Mouse (Mus musculus): ENCODE data around the gene Itga6. TPM values are rescaled to one million over a fixed set of nuclear protein-coding genes. Genes with fewer than 3 reads are reported as not detected.
"Not testable (repeated sequence)": the region's sequence is repeated elsewhere in the genome, so short reads cannot be mapped to it uniquely, and the experiment has no call there.

The Itga6 gene
- polyA plus RNA-seq, 1 experiment: 21.9 TPM

- TF ChIP-seq CTCF (IDR thresholded peaks at IDR 0.05; ENCODE audit: borderline replicate concordance, insufficient read depth, low read length) (no peak), POLR2A (IDR thresholded peaks at IDR 0.05; ENCODE audit: low read depth, low read length) (no peak)
- H3K27ac ChIP-seq (ENCODE audit: insufficient read depth, low read length): no peak overlapping the region
- no peak overlapping the region for H3K4me3 ChIP-seq (ENCODE audit: insufficient read depth, low read length)
- no peaks in the 10 kb centered on the region for H3K4me1 ChIP-seq (ENCODE audit: control insufficient read depth, insufficient read depth, low read length)
Observed at GRCm38 (mm10) chr2:71892741-71893349, 147.4 kb downstream of the Itga6 start.

DNA sequence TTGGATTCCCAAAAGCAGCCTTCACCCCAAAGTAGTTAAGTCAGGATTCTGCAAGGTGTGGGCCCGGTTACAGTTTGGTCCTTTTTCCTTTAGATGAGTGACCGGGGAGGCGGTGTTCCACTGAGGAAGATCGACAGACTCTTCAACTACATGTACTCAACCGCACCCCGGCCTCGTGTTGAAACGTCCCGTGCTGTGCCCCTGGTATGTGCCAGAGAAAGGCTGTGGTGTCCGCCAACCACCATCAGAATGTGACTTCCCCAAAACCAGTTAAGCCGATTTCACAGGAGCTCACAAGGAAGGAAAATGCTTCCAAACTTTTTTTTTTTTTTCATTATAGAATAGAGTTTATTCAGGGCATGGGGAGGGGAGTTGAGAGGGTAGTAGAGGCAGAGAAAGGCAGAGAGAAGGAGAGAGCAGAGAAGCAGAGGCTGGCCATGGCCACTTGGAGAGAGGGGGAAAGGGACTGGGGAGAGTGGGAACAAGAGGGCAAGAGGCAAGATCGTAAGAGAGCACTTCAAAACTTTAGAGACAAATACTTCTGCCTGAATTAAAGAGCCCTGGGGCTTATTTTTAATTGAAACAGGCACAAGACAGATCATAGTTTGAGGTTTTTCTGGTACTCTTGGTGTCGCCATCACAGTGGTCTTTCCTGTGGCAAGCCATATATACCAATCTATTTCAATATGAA lies 150.3 kb downstream of the Itga6 start:
- Histone ChIP-seq H3K27ac (ENCODE audit: insufficient read depth, low read length) (no peak overlapping the region), H3K4me1 (ENCODE audit: control insufficient read depth, insufficient read depth, low read length) (no peaks in the 10 kb centered on the region), H3K4me3 (ENCODE audit: insufficient read depth, low read length) (no peak overlapping the region)
- no peak for TF ChIP-seq CTCF (IDR thresholded peaks at IDR 0.05; ENCODE audit: borderline replicate concordance, insufficient read depth, low read length)

DNA sequence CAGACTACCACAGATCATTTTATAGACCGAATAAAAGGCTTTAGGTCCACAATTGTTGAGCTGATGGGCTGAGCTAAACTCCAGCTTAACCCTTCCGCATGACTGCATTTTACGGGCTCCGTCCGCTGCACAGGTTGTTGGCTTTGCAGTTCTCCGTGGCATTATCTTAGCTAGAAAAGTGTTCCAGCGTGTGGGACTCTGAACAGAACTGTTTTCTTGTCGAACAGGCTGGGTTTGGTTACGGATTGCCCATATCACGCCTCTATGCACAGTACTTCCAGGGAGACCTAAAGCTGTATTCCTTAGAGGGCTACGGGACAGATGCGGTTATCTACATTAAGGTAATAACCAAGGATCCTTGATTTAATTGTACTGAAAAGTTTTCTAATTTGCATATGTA lies 152.0 kb downstream of the Itga6 start:
- Histone ChIP-seq H3K4me1 (ENCODE audit: control insufficient read depth, insufficient read depth, low read length) (no peaks in the 10 kb centered on the region), H3K4me3 (ENCODE audit: insufficient read depth, low read length) (no peak overlapping the region), H3K27ac (ENCODE audit: insufficient read depth, low read length) (no peak overlapping the region)
- TF ChIP-seq POLR2A (IDR thresholded peaks at IDR 0.05; ENCODE audit: low read depth, low read length): no peak
- TF ChIP-seq CTCF (IDR thresholded peaks at IDR 0.05; ENCODE audit: borderline replicate concordance, insufficient read depth, low read length): no peak

DNA sequence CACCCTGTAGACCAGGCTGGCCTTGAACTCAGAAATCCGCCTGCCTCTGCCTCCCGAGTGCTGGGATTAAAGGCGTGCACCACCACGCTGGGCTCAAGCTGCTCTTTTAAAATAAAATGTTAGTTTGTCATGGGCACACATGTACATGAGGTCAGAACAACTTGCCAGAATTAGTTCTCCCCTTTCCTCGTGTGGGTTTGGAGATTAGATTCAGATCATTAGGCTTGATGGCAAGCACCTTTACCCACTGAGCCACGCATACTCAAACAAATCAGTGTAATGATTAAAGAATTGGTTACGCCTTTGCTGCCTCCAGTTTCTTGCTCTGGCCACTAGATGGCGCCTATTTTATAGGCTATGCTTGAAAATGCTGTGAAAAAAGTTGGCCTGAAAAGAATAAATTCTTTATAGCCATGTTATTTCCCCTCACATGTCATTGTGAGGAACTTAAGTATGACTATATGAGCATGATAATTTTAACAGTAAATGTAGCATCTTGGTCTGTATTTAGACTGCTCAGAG lies 153.0 kb downstream of the Itga6 start:
- H3K27ac ChIP-seq (ENCODE audit: insufficient read depth, low read length): no peak overlapping the region
- H3K4me3 ChIP-seq (ENCODE audit: insufficient read depth, low read length): no peak overlapping the region
- H3K4me1 ChIP-seq (ENCODE audit: control insufficient read depth, insufficient read depth, low read length): no peaks in the 10 kb centered on the region
- TF ChIP-seq POLR2A (IDR thresholded peaks at IDR 0.05; ENCODE audit: low read depth, low read length): no peak
- TF ChIP-seq CTCF (IDR thresholded peaks at IDR 0.05; ENCODE audit: borderline replicate concordance, insufficient read depth, low read length): no peak

DNA sequence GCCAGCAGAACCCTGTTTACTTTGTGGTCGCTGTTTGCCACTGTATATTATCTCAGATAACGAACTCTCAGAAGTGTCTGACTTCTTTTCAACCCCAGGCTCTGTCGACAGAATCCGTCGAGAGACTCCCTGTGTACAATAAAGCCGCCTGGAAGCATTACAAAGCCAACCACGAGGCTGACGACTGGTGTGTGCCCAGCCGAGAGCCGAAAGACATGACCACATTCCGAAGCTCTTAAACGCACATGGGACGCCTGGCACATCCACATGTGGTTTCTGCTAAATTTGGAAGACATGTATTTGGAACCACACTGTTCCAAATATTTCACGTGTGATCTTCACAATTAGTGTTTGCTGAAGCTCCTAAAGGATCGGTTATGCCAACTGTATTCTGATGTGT lies 154.5 kb downstream of the Itga6 start:
- no peak overlapping the region for H3K27ac ChIP-seq (ENCODE audit: insufficient read depth, low read length)
- no peak for TF ChIP-seq POLR2A (IDR thresholded peaks at IDR 0.05; ENCODE audit: low read depth, low read length)
- TF ChIP-seq CTCF (IDR thresholded peaks at IDR 0.05; ENCODE audit: borderline replicate concordance, insufficient read depth, low read length): no peak
- H3K4me3 ChIP-seq (ENCODE audit: insufficient read depth, low read length): no peak overlapping the region
- no peaks in the 10 kb centered on the region for H3K4me1 ChIP-seq (ENCODE audit: control insufficient read depth, insufficient read depth, low read length)

DNA sequence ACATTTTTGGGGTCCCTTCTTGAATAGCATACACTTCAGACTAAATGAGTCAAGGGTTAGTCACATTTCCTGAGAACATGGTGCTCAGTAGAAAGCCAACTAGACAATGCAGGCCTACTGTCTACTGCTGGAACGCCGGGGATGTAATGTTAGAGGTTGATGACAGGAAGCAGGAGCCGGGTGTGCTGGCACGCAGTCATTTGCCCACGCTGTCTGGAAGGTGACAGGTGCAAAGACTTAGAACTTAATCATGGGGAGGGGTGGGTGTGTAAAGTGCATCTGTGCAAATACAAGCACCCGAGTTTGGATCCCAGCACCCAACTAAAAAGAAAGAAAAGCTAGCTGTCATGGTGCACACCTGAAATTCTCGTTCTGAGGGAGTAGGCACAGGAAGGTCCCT lies 159.7 kb downstream of the Itga6 start:
- H3K4me3 ChIP-seq (ENCODE audit: insufficient read depth, low read length): no peak overlapping the region

DNA sequence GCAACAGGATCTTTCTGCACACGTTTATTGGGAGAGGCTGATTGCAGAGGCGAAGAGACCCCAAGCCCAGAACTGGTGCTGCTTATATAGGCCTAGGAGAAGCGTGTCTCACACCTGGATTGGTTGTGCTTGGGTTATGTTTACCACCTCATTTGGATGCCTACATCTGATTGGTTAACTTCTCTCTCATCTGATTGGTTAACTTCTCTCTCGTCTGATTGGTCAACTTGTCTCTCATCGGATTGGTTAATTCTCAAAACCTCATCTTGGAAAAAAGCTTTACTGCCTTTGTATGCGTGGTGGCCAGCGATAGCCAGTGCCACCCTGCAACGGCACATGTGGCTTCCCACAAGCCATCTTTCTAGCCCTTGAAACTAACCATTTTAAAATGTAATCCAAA lies 160.9 kb downstream of the Itga6 start:
- H3K4me3 ChIP-seq (ENCODE audit: insufficient read depth, low read length): not testable (repeated sequence)

More for the DNA sequence above, 159.7 kb downstream of the Itga6 start:
- no peak for TF ChIP-seq POLR2A (IDR thresholded peaks at IDR 0.05; ENCODE audit: low read depth, low read length)
- no peak for TF ChIP-seq CTCF (IDR thresholded peaks at IDR 0.05; ENCODE audit: borderline replicate concordance, insufficient read depth, low read length)
- no peak overlapping the region for H3K27ac ChIP-seq (ENCODE audit: insufficient read depth, low read length)
- no peaks in the 10 kb centered on the region for H3K4me1 ChIP-seq (ENCODE audit: control insufficient read depth, insufficient read depth, low read length)

More for the DNA sequence above, 160.9 kb downstream of the Itga6 start:
- H3K27ac ChIP-seq (ENCODE audit: insufficient read depth, low read length); H3K4me1 ChIP-seq (ENCODE audit: control insufficient read depth, insufficient read depth, low read length): not testable (repeated sequence)

Other genes with a start within 250 kb of the Itga6 start
- 1.9 and 2.0 TPM in 2 replicates for gene Dlx1, start 217.5 kb upstream of the Itga6 start, polyA plus RNA-seq (2011; ENCODE audit: insufficient read length, low read depth, missing spikeins)
- 2.4 and 3.2 TPM in 2 replicates for gene Dlx2, start 198.9 kb upstream of the Itga6 start, polyA plus RNA-seq (2011; ENCODE audit: insufficient read length, low read depth, missing spikeins)
- 26.7 and 32.7 TPM in 2 replicates for gene Pdk1, start 127.6 kb downstream of the Itga6 start, polyA plus RNA-seq (2011; ENCODE audit: insufficient read length, low read depth, missing spikeins)
- not detected in 2 replicates for gene Rapgef4, start 235.6 kb downstream of the Itga6 start, polyA plus RNA-seq (2011; ENCODE audit: insufficient read length, low read depth, missing spikeins)